Mouse (Mus musculus) liver, postnatal 0 days (tissue): ENCODE data around the gene Chka.

Experiments
- CTCF ChIP-seq: sonication (generic); IDR thresholded peaks from 2 replicates; pipeline ENCODE4 v1.5.1; 2016; ENCODE audit warnings: antibody characterized with exemption, low read depth
- EP300 ChIP-seq: IDR thresholded peaks from 2 replicates; pipeline ENCODE4 v1.6.1; 2016; ENCODE audit warnings: antibody characterized with exemption, low read depth, mild to moderate bottlenecking

DNA sequence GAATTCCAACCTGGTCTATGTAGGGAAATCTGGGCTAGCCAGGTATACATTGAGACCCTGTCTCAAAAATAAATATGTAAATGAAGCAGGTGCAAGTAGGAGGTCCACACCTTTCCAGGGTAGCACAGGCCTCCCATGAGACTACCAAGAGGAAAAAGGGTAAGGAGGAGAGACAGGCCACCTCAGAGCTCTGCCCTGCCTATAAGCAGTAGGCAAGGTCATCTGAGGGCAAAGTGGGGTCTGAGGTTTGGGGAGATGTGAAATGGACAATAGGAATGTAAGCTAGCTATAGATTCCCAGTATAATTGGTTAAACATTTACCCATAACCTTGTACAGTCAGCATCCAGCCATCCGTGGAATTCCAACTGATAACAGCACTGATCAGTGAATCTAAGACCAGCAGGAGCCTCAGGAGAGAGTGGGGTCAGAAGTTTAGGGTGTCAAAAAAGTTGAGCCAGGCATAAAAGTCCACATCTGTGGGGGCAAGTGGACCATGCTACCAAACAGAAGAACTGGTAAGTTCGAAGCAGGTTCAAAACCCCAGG lies 31.6 kb upstream of the Chka start:
- TF ChIP-seq CTCF: no peak
- no peak for TF ChIP-seq EP300
